Mouse (Mus musculus) lung, postnatal 4 days (tissue): Measurements from ENCODE around the gene Ddx23.

Source experiments
- DNase-seq, 2 experiments: peaks; one replicate each; pipeline ENCODE4 v3.0.0; 2021

Gene Ddx23

GRCm38 (mm10) chr15:98662567-98663545, at the start of gene Ddx23:
Gene Ddx23, minus strand, starts transcription at chr15:98662894.
- peak; percentile 97 for DNase-seq

- DNase-seq, result peak; percentile 64 to 80
Observed at GRCm38 (mm10) chr15:98710442-98710841, 47.7 kb upstream of the Ddx23 start.

- peak; percentile 87 to 89 for DNase-seq
Observed at GRCm38 (mm10) chr15:98707766-98708372, 45.2 kb upstream of the Ddx23 start, which contains the start of gene Ccdc65. Gene Ccdc65, plus strand, starts transcription at chr15:98708207.

GRCm38 (mm10) chr15:98704312-98704711, 41.6 kb upstream of the Ddx23 start:
- peak in 1 of 2 experiments; percentile 12 for DNase-seq

GRCm38 (mm10) chr15:98699190-98700105, 36.8 kb upstream of the Ddx23 start:
- DNase-seq, result peak; percentile 86 to 90

GRCm38 (mm10) chr15:98696216-98696615, 33.5 kb upstream of the Ddx23 start:
- DNase-seq, result no peak

- DNase-seq, result peak in 1 of 2 experiments; percentile 21
Observed at GRCm38 (mm10) chr15:98695726-98696125, 33.0 kb upstream of the Ddx23 start.

- DNase-seq, result peak; percentile 43 to 72
Observed at GRCm38 (mm10) chr15:98692171-98692715, 29.5 kb upstream of the Ddx23 start.

GRCm38 (mm10) chr15:98691486-98692147, 28.9 kb upstream of the Ddx23 start:
- DNase-seq, result peak in 1 of 2 experiments; percentile 20

GRCm38 (mm10) chr15:98689682-98690081, 27.0 kb upstream of the Ddx23 start:
- DNase-seq, result no peak

GRCm38 (mm10) chr15:98685926-98686325, 23.2 kb upstream of the Ddx23 start:
- DNase-seq, result no peak

GRCm38 (mm10) chr15:98683746-98684145, 21.1 kb upstream of the Ddx23 start:
- no peak for DNase-seq

GRCm38 (mm10) chr15:98683177-98683576, 20.5 kb upstream of the Ddx23 start:
- DNase-seq, result no peak

- DNase-seq, result no peak
Observed at GRCm38 (mm10) chr15:98681633-98682032, 18.9 kb upstream of the Ddx23 start.

GRCm38 (mm10) chr15:98680660-98681059, 18.0 kb upstream of the Ddx23 start:
- DNase-seq, result no peak

GRCm38 (mm10) chr15:98677977-98678376, 15.3 kb upstream of the Ddx23 start:
- DNase-seq, result no peak

GRCm38 (mm10) chr15:98676940-98677728, 14.4 kb upstream of the Ddx23 start, which contains the start of gene Rnd1:
Gene Rnd1, minus strand, starts transcription at chr15:98677461.
- DNase-seq, result peak; percentile 85 to 87

- DNase-seq, result peak in 1 of 2 experiments; percentile 15
Observed at GRCm38 (mm10) chr15:98676471-98676870, 13.8 kb upstream of the Ddx23 start.

GRCm38 (mm10) chr15:98675634-98676250, 13.0 kb upstream of the Ddx23 start:
- no peak for DNase-seq

GRCm38 (mm10) chr15:98674994-98675545, 12.4 kb upstream of the Ddx23 start:
- DNase-seq, result no peak
